Mouse (Mus musculus) hematopoietic stem cell, adult 5-6 weeks (primary cell): ENCODE measurements around the gene Cep152. TPM values are rescaled to one million over a fixed set of nuclear protein-coding genes. Genes with fewer than 3 reads are reported as not detected.

Experiments
- ATAC-seq, 2 experiments: fragments of 125-278 bp in 1 of 2; replicated peaks in 1 of 2; 2 replicates each; pipeline ENCODE4 v1.8.0; 2016 to 2017; ENCODE audit warnings: inconsistent platforms in 2 of 2, mild to moderate bottlenecking in 2 of 2, moderate number of reproducible peaks in 2 of 2, low read depth in 1 of 2, moderate TSS enrichment in 1 of 2; ENCODE audit not compliant: low FRiP score in 2 of 2, poor library complexity in 2 of 2, severe bottlenecking in 2 of 2, insufficient read depth in 1 of 2, low TSS enrichment in 1 of 2
- total RNA-seq: library from RNA; stranded (forward); fragments of 172-1452, 232-1000 nt; gene quantifications from 2 replicates; pipeline ENCODE4 v1.2.3, GENCODE M21; 2017

The Cep152 gene
- total RNA-seq, 1 experiment from 2014 or later: 19.8 TPM

DNA sequence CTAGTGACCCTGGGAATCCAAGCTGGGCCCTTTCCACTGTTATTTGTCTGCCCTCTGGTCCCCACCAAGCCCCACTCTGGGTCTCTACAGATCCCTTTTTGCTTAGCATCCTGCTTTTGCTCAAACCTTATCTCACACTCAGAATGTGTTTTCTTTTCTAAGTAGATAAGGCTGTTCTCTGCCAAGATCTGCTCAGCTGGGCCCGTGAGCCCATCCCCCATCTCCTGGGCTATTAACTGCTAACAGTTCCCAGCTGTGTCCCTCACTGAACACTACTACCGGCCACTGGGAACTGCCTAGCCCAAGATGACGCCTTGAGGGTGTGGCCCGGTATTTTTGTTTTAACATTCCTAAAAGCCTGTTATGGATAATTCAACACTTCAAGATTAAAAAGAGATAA is 108.3 kb downstream of the Cep152 start:
- no peak for ATAC-seq

DNA sequence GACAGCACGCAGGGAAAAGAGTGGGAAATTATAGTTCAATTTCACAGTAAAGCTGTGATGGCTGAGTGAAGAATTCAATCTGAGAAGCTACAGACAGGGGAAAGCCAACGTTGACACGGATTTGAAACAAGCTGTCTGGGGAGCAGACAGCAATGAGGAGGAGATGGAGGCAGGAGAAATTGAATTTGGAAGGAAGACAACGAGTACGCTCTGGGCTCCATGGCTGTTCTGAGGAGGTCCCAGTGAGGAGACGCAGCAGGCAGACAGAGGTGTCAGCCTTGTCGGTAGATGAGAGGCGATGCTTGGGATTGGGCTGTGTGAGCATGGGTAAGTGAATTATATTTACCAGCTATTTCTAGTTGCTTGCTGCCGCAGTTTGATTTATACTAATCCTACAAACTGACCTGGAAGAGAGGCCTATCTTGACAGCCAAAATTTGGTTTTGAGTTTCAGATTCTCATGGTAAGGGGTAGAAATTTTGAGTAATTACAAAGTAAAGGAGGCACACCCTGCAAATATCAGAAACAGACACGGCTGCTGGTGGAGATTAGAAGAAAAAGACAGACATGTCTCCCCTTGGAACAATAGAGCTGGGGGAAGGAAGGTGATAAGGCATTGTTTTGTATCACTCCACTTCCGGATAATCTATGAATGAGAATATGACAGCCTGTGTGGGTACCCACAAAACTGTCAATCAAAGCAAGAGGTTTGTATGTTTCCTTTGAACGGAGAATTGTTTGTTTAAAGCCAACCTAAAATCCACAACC is 109.4 kb downstream of the Cep152 start:
- ATAC-seq: no peak

DNA sequence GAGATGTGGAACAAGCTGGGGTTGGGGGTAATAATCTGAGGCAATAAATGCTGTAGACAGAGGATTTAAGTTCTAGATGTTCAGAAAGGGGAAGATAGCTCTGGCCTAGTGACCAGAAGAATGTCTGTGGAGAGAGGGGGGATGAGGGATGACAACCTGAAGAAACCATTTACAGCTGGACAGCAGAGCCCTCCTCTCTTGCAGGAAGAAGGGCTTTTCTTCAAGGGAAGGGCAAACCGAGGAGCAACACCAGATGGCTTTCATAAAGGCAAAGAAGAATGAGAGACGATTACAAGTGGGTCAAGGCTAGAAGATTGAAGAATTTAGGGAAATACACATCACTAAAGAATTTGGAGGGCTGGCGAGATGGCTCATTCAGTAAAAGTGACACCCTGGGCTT is 110.5 kb downstream of the Cep152 start:
- no peak for ATAC-seq

Other genes with a start within 250 kb of the Cep152 start
- not detected in 2 replicates for gene Gm9913, start 120.0 kb downstream of the Cep152 start, total RNA-seq
- gene Fbn1, start 117.1 kb downstream of the Cep152 start, total RNA-seq: 0.99 and 1.4 TPM in 2 replicates
- 228 and 229 TPM in 2 replicates for gene Eid1, start 48.0 kb upstream of the Cep152 start, total RNA-seq
- 1.5 and 3.0 TPM in 2 replicates for gene Shc4, start 99.0 kb upstream of the Cep152 start, total RNA-seq
- 24.8 and 25.1 TPM in 2 replicates for gene Secisbp2l, start 157.8 kb upstream of the Cep152 start, total RNA-seq
- gene Galk2, start 234.0 kb upstream of the Cep152 start, total RNA-seq: 38.5 and 53.4 TPM in 2 replicates
- gene Cops2, start 234.0 kb upstream of the Cep152 start, total RNA-seq: 193 and 208 TPM in 2 replicates